ENCODE assay signal across 14 mouse cellular contexts in the genomic region with DNA sequence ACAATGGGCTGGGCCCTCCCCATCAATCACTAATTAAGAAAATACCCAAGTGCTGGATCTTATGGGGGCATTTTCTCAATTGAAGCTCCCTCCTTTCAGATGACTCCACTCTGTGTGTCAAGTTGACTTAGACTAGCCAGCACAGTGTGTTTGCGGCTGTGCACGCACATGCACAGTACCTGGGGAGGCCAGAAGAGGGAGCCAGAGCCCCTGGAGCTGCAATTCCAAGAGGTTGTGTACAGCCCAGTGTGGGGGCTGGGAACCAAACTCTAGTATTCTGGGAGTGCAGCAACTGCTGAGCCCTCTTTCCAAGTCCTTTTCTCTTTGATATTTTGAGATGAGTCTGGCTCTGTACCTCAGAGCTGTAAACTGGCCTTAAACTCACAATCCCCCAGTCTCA. TPM values are rescaled to one million over a fixed set of nuclear protein-coding genes. Genes with fewer than 3 reads are reported as not detected.
DNase-seq lines count a peak whose midpoint lies in the region; ATAC-seq and TF ChIP-seq lines count a peak whose summit lies in the region.
"Had no signal": no experiment of that assay in that cellular context is flagged by ENCODE, and none has a peak within 500 bp of the region (broad histone marks: within the 10 kb centered on the region; RNA-seq: fewer than 3 reads in every experiment).

No protein-coding gene starts in this region.

- H3K9ac ChIP-seq in forebrain, postnatal 0 days: no peak overlapping the region
- no peak overlapping the region for H3K9ac ChIP-seq in lung, embryonic 14.5 days
- H3K9ac ChIP-seq: heart, embryonic 12.5 days; hindbrain, embryonic 15.5 days had no signal

- no peak overlapping the region for H3K4me2 ChIP-seq in forebrain, postnatal 0 days (ENCODE audit: low read depth)
- H3K4me2 ChIP-seq in lung, embryonic 14.5 days: no peak overlapping the region
- H3K4me2 ChIP-seq: heart, embryonic 12.5 days; hindbrain, embryonic 15.5 days had no signal

- no peak for TF ChIP-seq POLR2A in olfactory bulb, adult 2 months (IDR thresholded peaks at IDR 0.05; ENCODE audit: insufficient read depth, low read depth, low read length)

- no peaks in the 10 kb centered on the region for H3K9me3 ChIP-seq in forebrain, postnatal 0 days (ENCODE audit: low read length)
- peaks cover 9% of the 10 kb centered on the region; the same call in 1 of the 2 replicates for H3K9me3 ChIP-seq in forebrain, embryonic 10.5 days
- no peaks in the 10 kb centered on the region for H3K9me3 ChIP-seq in lung, embryonic 14.5 days (ENCODE audit: low read depth, low read length)
- H3K9me3 ChIP-seq: hindbrain, embryonic 15.5 days had no signal

- H3K27me3 ChIP-seq in forebrain, postnatal 0 days (ENCODE audit: insufficient read depth, low read length): no peaks in the 10 kb centered on the region
- H3K27me3 ChIP-seq in forebrain, embryonic 10.5 days (ENCODE audit: poor library complexity, severe bottlenecking): no peaks in the 10 kb centered on the region
- no peaks in the 10 kb centered on the region for H3K27me3 ChIP-seq in lung, embryonic 14.5 days (ENCODE audit: insufficient read depth, low read length)
- H3K27me3 ChIP-seq: heart, embryonic 12.5 days; hindbrain, embryonic 15.5 days had no signal

- no peaks in the 10 kb centered on the region for H3K4me1 ChIP-seq in forebrain, postnatal 0 days (ENCODE audit: insufficient read depth)
- peaks cover 22% of the 10 kb centered on the region for H3K4me1 ChIP-seq in forebrain, embryonic 10.5 days
- H3K4me1 ChIP-seq in lung, embryonic 14.5 days (ENCODE audit: insufficient read depth): no peaks in the 10 kb centered on the region
- peaks cover 6% of the 10 kb centered on the region for H3K4me1 ChIP-seq in olfactory bulb, adult 2 months (ENCODE audit: control insufficient read depth, insufficient read depth, low read length)

- H3K36me3 ChIP-seq in forebrain, postnatal 0 days (ENCODE audit: insufficient read depth): peaks cover 33% of the 10 kb centered on the region
- peaks cover 48% of the 10 kb centered on the region for H3K36me3 ChIP-seq in forebrain, embryonic 10.5 days (replicated peaks)
- H3K36me3 ChIP-seq in lung, embryonic 14.5 days (ENCODE audit: insufficient read depth): peaks cover 33% of the 10 kb centered on the region

- DNase-seq in forebrain, postnatal 0 days: no peak
- no peak for DNase-seq in forebrain, embryonic 10.5 days (ENCODE audit: extremely low spot score, low spot score)
- no peak for DNase-seq in lung, embryonic 14.5 days
- no peak for DNase-seq in lung, adult 18-20 months
- peak; percentile 20 for DNase-seq in NIH3T3 (ENCODE audit: low read depth)
- no peak for DNase-seq in ovary, postnatal 14 days (ENCODE audit: low spot score)
- DNase-seq: adrenal gland, adult 8-10 months; kidney, postnatal 4 days; thymus, adult 18-20 months had no signal

- no peak overlapping the region for H3K4me3 ChIP-seq in forebrain, postnatal 0 days (ENCODE audit: low read depth, low read length)
- no peak overlapping the region for H3K4me3 ChIP-seq in forebrain, embryonic 10.5 days
- H3K4me3 ChIP-seq in lung, embryonic 14.5 days (ENCODE audit: low read depth, low read length): no peak overlapping the region
- no peak overlapping the region for H3K4me3 ChIP-seq in olfactory bulb, adult 2 months (ENCODE audit: insufficient read depth, low read depth, low read length)
- H3K4me3 ChIP-seq: erythroblast, embryonic 14.5 days; heart, embryonic 12.5 days; hindbrain, embryonic 15.5 days had no signal

- 91% methylated on average over 2 of the region's 2 CpGs for WGBS in forebrain, postnatal 0 days
- 88% methylated on average over 2 of the region's 2 CpGs for WGBS in forebrain, embryonic 10.5 days
- WGBS in lung, embryonic 14.5 days: 83% methylated on average over 2 of the region's 2 CpGs
- WGBS in olfactory bulb, adult 2 months: 93% methylated on average over 2 of the region's 2 CpGs

- no peak for ATAC-seq in forebrain, postnatal 0 days
- ATAC-seq in lung, embryonic 14.5 days (ENCODE audit: insufficient read depth): no peak
- no peak for ATAC-seq in granulocyte monocyte progenitor cell, adult 5-6 weeks (replicated peaks; ENCODE audit: poor library complexity, severe bottlenecking)

- peak; percentile 39 for TF ChIP-seq CTCF in forebrain, postnatal 0 days (IDR thresholded peaks at IDR 0.05; ENCODE audit: low read depth)
- peak; percentile 46 for TF ChIP-seq CTCF in lung, embryonic 14.5 days (IDR thresholded peaks at IDR 0.05; ENCODE audit: low read depth)
- 0 out of 2 replicates have a peak, but pooled peaks have one; percentile 21 for TF ChIP-seq CTCF in olfactory bulb, adult 2 months (IDR thresholded peaks at IDR 0.05; ENCODE audit: insufficient read depth, low read depth, low read length)

- H3K27ac ChIP-seq in forebrain, postnatal 0 days (ENCODE audit: low read depth, low read length): no peak overlapping the region
- no peak overlapping the region for H3K27ac ChIP-seq in forebrain, embryonic 10.5 days
- no peak overlapping the region for H3K27ac ChIP-seq in lung, embryonic 14.5 days (ENCODE audit: low read depth)
- H3K27ac ChIP-seq in olfactory bulb, adult 2 months (ENCODE audit: insufficient read depth, low read depth, low read length): no peak overlapping the region
- H3K27ac ChIP-seq: hindbrain, embryonic 15.5 days had no signal

RNA-seq across cellular contexts. Expression of gene Atp13a2, which starts 5.1 kb away (rescaled TPM):
- total RNA-seq in forebrain, postnatal 0 days (2014; rRNA removed): 205 and 251 TPM in 2 replicates
- polyA plus RNA-seq in forebrain, postnatal 0 days (2015; fragmentation: Nextera tagmentation; extraction: Ambion mirVana): 119 and 141 TPM in 2 replicates
- polyA plus RNA-seq in forebrain, embryonic 10.5 days (2016; fragmentation: Nextera tagmentation; extraction: Ambion mirVana): 39.9 and 40.6 TPM in 2 replicates
- polyA plus RNA-seq in lung, embryonic 14.5 days (2014; fragmentation: Nextera tagmentation; extraction: Ambion mirVana): 34.0 and 37.2 TPM in 2 replicates
- not detected in 2 replicates for polyA plus RNA-seq in olfactory bulb, adult 2 months (2012; ENCODE audit: insufficient read depth, insufficient read length, low replicate concordance, missing spikeins)
- 30.0 and 30.5 TPM in 2 replicates for total RNA-seq in granulocyte monocyte progenitor cell, adult 5-6 weeks (2014; fragmentation: Nextera tagmentation)
- total RNA-seq in granulocyte monocyte progenitor cell, adult 5-6 weeks (2017): 14.5 and 23.6 TPM in 2 replicates

RNA-seq across cellular contexts. Expression of gene Sdhb, which starts 20.6 kb away (rescaled TPM):
- total RNA-seq in forebrain, postnatal 0 days (2014; rRNA removed): 254 and 308 TPM in 2 replicates
- polyA plus RNA-seq in forebrain, postnatal 0 days (2015; fragmentation: Nextera tagmentation; extraction: Ambion mirVana): 564 and 623 TPM in 2 replicates
- 411 and 415 TPM in 2 replicates for polyA plus RNA-seq in forebrain, embryonic 10.5 days (2016; fragmentation: Nextera tagmentation; extraction: Ambion mirVana)
- 382 and 392 TPM in 2 replicates for polyA plus RNA-seq in lung, embryonic 14.5 days (2014; fragmentation: Nextera tagmentation; extraction: Ambion mirVana)
- polyA plus RNA-seq in olfactory bulb, adult 2 months (2012; ENCODE audit: insufficient read depth, insufficient read length, low replicate concordance, missing spikeins): not detected in 2 replicates
- total RNA-seq in granulocyte monocyte progenitor cell, adult 5-6 weeks (2014; fragmentation: Nextera tagmentation): 143 and 167 TPM in 2 replicates
- total RNA-seq in granulocyte monocyte progenitor cell, adult 5-6 weeks (2017): 116 and 142 TPM in 2 replicates

RNA-seq across cellular contexts. Expression of gene Mfap2, which starts 28.6 kb away (rescaled TPM):
- total RNA-seq in forebrain, postnatal 0 days (2014; rRNA removed): 22.2 and 25.1 TPM in 2 replicates
- polyA plus RNA-seq in forebrain, postnatal 0 days (2015; fragmentation: Nextera tagmentation; extraction: Ambion mirVana): 124 and 148 TPM in 2 replicates
- 265 TPM in 2 replicates for polyA plus RNA-seq in forebrain, embryonic 10.5 days (2016; fragmentation: Nextera tagmentation; extraction: Ambion mirVana)
- polyA plus RNA-seq in lung, embryonic 14.5 days (2014; fragmentation: Nextera tagmentation; extraction: Ambion mirVana): 517 and 566 TPM in 2 replicates
- polyA plus RNA-seq in olfactory bulb, adult 2 months (2012; ENCODE audit: insufficient read depth, insufficient read length, low replicate concordance, missing spikeins): not detected in 2 replicates
- total RNA-seq in granulocyte monocyte progenitor cell, adult 5-6 weeks (2014; fragmentation: Nextera tagmentation): not detected in 2 replicates
- not detected in 2 replicates for total RNA-seq in granulocyte monocyte progenitor cell, adult 5-6 weeks (2017)

Comparison
In these comparisons a context has a peak if more than half of its experiments do, and no peak if none do; other contexts are left out.
1. RNA of gene Atp13a2, which starts 5.1 kb away (polyA plus RNA-seq): 119 to 141 TPM in forebrain, postnatal 0 days, 39.9 to 40.6 TPM in forebrain, embryonic 10.5 days and 34.0 to 37.2 TPM in lung, embryonic 14.5 days; not detected in olfactory bulb, adult 2 months; every median in the first group is over 10 times any median in the second.
2. RNA of gene Mfap2, which starts 28.6 kb away (polyA plus RNA-seq): 517 to 566 TPM in lung, embryonic 14.5 days, 265 TPM in forebrain, embryonic 10.5 days and 124 to 148 TPM in forebrain, postnatal 0 days; not detected in olfactory bulb, adult 2 months; every median in the first group is over 100 times any median in the second.
3. Peak in every context shown above with its lines, with median percentiles within 50 percentile points of each other: CTCF ChIP-seq.